Mouse (Mus musculus): Measurements from ENCODE around the gene Rnls.

DNA sequence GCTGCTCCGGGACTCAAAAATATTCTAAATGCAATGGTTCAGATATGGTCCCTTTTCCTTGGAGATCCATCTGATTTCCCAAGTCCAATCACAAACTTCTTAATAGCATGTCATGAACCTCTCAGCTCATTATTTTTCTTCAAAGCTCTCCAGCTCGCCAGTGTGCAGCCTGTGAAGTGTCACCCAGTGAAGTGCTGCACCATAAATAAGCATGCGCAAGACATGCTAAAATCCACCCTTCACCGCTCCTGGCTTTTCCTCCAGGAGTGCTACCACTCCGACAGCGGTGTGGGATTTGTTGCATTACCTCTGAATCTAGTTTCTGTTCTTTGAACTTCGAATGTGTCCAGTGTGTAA lies 289.3 kb downstream of the Rnls start:
- TF ChIP-seq POLR2A (IDR thresholded peaks at IDR 0.05; ENCODE audit: low read depth, low read length) (no peak), CTCF (IDR thresholded peaks at IDR 0.05; ENCODE audit: borderline replicate concordance, insufficient read depth, low read length) (no peak)

Data from embryonic fibroblast, embryonic 13.5 days (primary cell).